Mouse (Mus musculus): ENCODE measurements around the gene Birc5.

- TF ChIP-seq CTCF (conservative IDR thresholded peaks at IDR 0.05; ENCODE audit: low read length) (no peak), NANOG (IDR thresholded peaks at IDR 0.05; ENCODE audit: borderline replicate concordance, low read length) (no peak), POU5F1 (IDR thresholded peaks at IDR 0.05; ENCODE audit: borderline replicate concordance, low read length) (no peak)
These were observed 30.0 kb upstream of the Birc5 start for GRCm38 (mm10) chr11:117819095-117819494.
